Mouse (Mus musculus): ENCODE results near the gene Dop1b.

Gene Dop1b

DNA sequence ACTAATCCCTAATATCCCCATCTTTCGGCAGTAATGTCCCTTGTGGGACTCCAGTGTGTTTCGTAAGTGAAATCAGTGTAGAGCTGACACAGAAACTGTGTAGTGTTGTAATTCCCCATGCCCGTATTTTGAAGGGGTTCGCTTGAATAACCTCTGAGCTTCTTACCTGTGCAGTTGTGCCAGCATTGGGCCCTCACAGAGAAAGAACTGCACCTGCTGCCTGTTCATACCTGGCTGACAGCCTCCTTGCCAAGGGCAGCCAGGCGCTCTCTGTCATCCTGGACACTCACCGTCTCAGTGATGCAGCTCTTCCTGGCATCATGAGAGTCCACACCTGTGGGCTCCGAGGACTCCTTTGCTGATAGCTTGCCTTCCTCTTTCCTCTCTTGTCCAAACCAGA is 1.3 kb downstream of the Dop1b start:
- no peak for ATAC-seq (ENCODE audit: low TSS enrichment)

DNA sequence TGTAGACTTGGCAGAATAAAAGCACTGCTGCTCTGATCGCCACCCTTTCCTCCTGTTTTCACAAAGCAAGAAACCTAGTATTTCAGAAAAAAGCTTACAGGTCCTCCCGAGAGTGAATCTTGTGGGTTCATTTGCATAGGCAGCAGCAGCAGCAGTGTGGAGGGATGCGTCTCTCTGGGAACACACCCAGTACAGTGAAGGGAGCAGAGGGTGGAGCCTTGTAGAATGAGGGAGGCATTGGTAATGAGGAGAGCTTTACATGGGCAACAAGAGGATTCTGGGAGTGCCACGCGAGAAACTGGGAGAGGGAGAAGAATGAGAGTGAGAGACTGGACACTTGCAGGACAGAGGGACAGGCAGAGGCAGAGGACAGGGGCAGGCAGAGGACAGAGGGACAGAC is 2.7 kb downstream of the Dop1b start:
- peak; percentile 59 for ATAC-seq (ENCODE audit: low TSS enrichment)

DNA sequence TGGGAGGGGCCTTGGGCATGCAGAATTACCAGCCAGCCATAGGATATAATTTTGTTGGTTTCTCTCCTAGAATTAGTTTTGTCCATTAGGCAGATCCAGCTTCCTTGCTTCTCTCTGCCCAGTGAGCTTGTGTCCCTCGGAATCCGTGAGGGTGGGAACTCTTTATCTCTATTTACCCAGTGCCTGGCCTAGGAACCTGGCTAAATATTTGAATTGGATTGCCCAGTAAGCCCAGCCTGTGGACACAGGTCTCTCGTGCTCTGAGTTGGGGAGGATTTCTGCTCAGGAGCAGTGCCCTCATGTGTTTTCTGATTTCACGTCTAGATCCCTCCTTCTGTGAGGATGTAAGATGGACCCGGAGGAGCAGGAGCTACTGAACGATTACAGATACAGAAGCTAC is 4.1 kb downstream of the Dop1b start:
- no peak for ATAC-seq (ENCODE audit: low TSS enrichment)

DNA sequence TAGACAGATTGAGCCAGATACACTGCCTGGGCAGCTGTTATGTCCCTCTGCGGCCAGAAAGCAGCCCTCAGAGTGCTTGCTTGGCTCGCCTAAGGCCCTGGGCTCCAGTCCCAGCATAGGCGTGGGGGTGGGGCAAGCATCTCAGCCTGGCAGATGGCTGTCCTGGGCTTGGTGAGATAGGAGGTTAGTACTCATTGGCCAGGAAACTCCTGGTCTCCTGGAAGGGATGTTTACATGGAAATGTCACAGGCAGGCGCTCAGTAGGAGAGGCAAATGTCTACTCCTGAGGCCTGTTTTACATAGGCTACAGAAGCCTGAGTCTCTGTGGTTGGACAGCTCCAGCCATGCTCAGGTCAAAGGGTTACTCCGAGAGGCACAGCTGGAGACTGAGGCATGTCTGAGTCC is 5.6 kb downstream of the Dop1b start:
- ATAC-seq (ENCODE audit: low TSS enrichment) = peak; percentile 39; the same call in 1 of the 2 replicates

DNA sequence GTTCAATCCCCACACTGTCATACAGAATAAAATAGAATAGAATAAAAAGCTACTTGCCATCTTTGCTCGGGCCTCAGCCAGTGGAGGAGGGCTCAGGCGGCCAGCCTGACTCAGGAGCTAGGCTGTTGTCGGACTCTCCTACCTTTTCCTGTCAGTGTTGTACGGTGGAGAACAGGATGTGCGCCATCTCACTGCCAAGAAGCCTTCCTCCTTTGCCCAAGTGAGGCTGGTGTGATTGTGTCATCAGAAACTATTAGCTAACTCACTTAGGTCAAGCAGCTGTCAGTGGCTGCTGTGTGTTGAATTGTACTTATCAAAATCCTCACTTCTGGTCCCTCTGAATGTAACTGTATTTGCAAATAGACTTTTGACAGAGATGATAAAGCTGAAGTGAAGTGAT is 10.1 kb downstream of the Dop1b start:
- ATAC-seq (ENCODE audit: low TSS enrichment) = no peak

DNA sequence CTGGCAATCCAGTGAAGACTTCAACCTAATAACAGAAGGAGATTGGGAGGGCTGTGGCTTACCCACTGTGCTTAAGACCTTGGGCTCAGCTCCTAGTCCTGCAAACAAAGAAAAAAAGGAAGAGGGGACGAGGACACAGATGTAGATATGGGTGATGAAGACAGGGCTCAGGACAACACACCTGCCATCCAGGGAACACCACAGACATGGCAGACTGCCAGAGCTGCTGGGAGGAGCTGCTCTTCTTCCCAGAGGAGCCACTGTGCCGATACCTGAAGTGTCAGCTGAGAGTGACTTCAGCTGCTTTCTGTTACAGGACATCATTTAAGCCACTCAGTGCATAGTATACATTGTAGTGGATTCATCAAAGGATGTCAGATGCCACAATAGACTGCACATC is 10.8 kb downstream of the Dop1b start:
- no peak for ATAC-seq (ENCODE audit: low TSS enrichment)

DNA sequence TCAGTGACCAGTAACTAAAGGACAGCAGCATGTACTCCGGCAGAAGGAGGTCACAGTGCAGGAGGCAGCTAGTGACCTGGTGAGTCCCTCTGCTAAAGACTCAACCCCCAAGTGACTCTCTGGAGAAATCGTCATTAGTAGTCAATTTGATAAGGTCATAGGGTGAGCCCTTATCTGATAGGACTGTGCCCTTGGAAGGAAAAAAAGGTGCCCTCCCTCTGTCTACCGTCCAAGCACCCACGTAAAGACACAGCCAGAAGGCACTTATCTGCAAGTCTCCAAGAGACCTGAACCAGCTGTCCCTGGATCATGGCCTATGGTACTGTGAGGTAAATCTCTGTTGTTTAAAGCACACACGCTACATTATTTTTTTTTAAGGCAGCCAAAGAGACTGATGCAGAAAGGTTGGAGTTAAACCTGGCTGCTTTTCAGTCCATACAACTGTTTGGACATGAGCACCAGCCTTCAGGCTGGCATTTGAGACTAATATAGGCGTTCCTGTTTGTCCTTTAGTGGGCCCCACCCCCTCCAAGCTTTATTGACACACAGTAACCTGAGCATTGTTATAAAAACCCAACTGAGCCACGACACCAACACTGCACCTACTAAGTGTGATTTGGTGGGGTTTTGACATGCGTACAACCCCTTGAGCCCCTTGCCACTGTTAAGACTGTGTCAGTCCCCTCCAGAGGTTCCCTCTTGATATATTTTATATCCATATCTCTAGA is 13.9 kb downstream of the Dop1b start:
- ATAC-seq (ENCODE audit: low TSS enrichment) = no peak

DNA sequence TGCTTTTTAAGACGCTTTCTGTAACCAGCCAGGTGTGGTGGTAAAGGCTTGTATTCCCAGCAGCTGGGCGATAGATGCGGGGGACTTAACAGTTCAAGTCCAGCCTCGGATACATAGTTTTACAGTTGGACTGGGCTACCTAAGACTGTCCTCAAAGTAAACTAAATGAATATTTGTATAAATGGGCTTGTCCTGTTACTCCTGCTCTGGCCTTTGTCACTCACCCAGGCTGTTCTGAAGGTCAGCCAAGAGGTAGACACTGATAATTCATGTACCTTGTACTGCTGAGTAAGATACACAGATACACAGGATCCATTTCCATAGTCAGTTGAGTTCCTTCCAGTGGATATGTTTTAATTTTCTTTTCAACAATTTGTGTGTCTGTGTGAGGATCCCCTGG is 14.5 kb downstream of the Dop1b start:
- no peak for ATAC-seq (ENCODE audit: low TSS enrichment)

DNA sequence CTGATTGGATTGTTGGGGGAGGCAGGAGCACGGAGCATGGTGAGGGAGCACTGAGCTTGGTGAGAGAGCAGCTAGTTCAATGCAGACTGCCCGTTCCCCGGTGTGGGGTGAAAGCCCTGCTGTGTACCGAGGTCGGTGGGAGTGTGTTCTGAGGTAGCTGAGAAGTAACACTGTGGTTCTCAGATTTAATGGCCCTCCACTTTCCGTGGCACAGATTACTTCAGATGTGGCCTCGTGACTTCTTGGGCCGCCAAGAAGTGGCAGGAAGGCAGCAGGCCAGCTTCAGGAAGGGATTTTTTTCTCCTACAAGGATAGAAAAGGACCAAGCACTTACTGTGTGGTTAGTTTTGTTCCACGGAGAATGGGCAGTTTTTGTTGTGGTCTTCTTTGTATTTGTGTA is 17.0 kb downstream of the Dop1b start:
- ATAC-seq (ENCODE audit: low TSS enrichment) = no peak

DNA sequence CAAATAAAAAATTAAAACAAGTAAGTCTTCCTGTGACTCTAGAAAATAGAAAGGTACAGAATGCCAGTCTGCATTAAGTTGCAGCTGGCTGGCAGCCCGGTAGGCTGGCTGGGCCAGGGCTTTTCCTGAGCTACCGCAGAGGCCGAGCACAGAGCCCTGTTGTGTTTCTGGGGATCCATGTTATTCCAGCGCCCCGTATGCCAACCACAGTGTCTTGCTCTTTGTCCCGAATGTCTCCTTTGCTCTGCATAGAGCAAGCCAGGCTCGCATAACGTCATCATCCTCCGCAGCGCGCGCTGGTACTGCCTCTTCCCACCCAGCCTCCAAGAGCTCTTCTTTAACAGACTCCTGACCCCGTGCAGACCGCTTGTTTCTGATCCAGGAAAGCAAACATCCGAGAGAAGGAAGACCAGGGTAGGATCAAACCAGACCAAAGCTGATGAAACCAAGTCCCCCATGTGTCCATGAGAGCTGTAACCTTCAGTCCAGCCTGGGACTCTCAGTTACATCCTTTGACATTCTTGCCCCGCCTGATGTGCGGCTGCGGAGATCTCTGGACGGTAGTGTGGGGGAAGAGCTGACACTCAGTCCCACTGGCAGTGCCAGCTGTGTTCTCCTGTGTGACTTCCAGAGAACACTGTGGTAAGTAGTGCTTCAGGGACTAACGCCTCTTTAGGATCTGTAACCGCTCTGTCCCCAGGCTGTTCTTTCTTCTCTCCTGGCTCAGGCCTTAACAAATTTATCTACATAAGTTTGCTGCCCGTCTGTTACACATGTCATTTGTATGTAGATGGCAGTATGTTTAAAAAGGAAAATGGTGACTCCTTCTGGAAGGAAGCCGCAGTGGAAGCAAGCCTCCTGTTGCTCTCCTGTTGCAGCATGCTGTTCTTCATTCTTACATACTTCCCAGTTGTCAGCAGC is 18.4 kb downstream of the Dop1b start:
- peak; percentile 68 for ATAC-seq (ENCODE audit: low TSS enrichment)

DNA sequence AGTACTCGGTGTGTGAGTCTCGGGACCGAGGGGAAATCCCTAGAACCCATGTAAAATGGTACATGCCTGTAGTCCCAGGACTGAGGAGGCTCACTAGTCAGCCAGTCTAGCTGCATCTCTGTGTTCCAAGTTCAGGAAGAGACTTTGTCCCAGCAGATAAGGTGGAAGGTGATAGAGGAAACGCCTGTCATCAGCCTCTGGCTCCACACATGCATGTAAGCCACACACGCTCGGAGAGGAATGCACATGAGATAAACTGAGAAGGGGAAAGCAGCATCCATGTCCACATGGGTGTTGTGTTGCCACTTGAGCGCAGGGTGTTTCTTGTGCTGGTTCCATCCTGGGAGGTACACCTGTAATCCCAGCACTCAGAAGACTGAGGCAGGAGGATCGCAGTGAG is 19.6 kb downstream of the Dop1b start:
- no peak for ATAC-seq (ENCODE audit: low TSS enrichment)

DNA sequence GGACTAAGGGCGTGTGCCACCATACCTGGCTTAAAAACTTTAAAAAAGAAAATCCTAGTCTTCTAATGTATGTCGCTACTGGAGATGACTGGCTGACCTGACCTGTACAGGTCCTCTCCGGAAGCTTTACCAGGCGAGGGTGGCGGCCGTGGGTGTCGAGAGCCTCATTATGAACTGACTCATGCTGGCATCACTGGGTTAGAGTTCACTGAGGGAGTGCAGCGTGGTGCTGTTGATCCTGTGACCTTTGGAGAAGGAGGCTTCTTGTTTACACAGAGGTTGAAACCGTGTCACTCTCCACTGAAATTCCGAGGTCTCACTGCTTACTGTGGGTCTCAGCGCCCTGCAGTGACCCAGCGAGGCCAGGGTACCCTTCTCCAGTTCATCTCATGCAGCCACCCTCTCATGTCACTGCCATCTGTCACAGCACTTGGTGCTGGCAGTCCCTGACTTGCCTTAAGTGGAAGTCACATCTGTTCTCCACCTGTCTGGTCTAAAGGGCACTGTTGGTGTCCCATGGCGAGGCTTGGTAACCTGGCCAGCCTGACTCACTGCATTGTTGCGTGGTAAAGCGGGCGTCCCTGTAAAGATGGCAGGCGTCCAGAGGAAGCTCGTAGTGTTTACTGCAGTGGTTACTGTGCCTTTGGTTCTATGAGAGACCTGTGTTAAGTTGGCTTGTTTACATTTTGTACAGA is 21.3 kb downstream of the Dop1b start:
- no peak for ATAC-seq (ENCODE audit: low TSS enrichment)

DNA sequence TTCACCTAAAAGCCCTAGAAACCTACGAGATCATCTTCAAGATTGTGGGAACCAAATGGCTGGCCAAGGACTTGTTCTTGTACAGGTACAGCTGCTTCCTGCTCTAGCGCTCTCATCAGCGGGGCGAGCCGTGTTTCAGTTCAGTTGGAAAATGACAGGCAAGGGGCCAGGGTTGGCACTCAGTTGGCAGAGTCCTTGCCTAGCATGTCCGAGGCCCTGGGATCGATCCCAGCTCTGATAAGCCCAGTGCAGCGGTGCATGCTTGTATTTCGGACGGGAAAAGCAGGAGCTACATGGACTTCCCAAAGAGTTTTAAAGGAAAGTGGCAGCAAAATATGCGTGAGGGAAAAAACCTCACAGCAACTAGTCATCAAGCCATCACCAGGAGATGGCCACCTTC is 27.5 kb downstream of the Dop1b start:
- no peak for ATAC-seq (ENCODE audit: low TSS enrichment)

DNA sequence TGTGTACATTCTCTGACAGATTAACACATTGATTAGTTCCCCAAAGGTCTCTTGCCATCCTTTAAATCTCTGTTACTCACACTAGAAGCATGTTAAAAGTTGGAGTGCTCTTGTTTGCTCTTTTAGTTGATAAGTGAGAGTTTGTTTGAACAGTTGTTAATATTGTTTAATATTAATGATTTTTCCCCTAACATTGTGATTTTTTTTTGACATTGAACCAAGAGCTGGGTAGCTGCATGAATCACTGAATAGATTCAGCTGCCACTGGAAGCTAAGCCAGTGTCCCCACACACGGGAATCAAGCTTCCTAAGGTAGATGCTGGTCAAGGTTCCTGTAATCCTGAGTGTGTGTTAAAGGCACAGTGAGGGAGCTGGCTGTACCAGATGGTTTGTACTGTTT is 31.2 kb downstream of the Dop1b start:
- no peak for ATAC-seq (ENCODE audit: low TSS enrichment)

DNA sequence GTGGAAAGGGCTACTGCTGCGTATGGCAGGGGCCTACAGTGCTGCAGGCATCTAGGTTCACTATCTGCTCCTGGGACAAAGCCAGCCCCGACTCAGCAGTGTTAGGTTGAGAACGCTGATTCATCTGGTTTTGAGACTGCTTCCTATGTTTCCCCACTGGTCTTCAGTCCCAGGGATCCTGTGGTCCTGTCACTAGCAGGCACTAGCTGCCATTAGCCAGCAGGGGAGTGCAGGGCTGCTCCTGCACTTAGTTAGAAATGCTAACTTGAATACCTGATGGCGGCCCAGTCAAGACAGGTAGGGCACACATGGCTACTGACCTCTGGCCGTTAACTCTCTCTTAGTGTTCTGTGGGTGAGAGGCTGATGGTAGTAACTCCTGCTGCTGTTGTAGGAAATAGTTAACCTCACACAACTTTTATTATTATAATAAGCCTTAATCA is 32.4 kb downstream of the Dop1b start:
- peak; percentile 45; the same call in 1 of the 2 replicates for ATAC-seq (ENCODE audit: low TSS enrichment)

DNA sequence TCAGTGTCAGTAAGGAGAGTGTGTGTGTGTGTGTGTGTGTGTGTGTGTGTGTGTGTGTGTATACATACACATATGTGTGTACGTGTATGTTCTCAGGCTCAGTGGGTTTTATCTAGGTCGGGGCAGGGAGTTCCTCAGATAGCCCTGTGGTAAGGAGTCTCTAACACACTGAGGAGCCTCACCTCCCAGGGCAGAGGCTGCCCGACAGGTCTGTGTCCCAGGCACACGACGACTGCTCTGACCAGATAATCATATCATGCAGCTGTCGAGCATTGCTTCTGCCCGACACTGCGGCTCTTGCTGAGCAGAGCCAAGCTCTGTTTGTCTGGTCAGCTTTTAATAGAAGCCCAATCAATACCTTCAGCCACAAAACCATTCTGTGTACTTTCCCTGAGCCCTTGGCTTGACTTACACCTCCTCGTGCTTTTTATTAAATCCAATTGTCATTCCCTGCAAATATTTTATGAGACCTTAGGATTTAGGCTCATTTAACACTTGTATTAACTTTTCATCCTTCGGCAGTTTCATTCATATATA is 33.2 kb downstream of the Dop1b start:
- ATAC-seq (ENCODE audit: low TSS enrichment) = no peak

DNA sequence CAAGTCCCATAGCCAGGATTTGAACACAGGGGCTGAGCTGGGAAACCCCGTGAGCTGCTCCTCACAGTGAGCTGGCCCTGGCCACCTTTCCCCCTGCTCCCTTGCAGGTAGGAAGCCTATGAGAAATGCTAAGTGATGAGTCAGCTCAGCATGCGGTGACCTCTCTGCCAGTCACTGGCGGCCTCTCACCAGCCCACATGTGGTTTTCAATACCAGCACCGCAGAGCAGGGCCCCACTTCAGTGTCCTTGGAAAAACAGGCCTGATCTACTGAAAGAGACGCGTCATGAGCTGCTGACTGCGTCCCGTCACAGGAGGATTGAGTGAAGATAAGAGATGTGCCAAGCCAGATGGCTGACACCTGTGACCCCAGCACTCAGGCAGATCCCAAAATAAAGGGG is 34.7 kb downstream of the Dop1b start:
- no peak for ATAC-seq (ENCODE audit: low TSS enrichment)

DNA sequence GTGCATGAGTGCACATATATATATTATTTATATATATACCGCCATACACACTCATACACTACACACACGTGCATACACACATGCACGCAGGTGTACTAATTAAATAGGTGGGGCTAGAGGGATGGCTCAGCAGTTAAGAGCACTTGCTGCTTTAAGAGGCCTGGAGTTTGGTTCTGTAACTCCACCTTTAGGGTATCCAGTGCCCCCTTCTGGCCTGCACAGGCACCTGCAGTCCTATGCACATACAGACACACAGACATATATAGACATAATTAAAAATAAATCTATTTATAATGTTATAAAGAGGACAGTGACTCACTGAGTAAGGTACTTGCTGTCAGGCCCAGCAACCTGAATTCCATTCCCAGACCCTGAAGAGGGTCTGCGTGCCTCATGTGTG is 35.3 kb downstream of the Dop1b start:
- no peak for ATAC-seq (ENCODE audit: low TSS enrichment)

DNA sequence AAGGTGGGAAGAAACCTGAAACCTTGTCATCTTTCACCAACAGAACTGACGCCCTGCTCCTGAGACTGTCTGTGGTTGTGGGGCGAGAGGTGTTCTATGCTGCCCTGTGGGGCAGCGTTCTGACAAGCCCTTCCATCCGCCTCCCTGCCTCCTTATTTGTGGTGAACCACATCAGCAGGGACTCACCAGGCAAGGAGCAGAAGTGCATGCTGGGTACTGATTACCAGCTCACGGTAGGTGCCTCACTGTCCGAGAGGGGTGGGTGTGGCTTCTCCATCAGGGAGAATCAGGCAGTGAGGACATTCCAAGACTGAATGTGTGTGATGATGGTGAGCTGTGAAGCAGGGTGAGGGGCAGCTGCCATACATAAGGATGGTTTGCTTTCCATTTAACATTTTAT is 35.7 kb downstream of the Dop1b start:
- no peak for ATAC-seq (ENCODE audit: low TSS enrichment)

DNA sequence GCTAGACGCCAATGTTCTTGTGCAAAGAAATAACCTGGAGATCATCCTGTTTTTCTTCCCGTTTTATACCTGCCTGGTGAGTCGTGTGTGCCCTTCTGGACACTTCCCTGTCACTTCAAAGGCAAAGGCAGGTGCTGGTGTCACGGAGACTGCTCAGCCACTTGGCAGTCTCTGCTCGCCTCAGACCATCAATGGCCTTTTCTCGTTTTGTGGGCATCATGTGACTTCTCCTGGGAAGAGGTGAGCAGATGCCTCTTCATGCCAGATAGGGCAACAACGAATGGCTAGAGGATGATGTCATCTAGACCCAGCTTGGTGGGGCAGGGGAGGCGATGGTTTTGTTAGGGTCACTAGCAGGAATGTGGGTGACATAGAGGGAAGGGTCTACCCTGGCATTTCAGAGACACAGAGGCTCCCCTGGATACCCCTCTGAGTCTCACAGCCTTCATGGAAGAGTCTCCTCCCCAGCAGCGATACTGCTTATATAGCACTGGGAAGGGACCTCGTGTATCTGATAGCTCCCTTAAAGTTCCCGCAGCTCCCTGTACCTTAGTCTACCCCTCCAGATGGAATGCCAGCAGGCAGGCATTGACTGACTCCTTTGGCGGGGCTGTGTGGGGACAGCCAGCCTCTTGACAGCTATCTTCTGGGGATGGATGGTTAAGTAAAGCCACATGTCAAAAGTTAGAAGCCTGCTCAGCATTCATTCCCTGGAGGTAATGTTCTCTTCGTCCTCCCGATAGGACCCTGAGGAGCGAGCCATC is 37.6 kb downstream of the Dop1b start:
- no peak for ATAC-seq (ENCODE audit: low TSS enrichment)

DNA sequence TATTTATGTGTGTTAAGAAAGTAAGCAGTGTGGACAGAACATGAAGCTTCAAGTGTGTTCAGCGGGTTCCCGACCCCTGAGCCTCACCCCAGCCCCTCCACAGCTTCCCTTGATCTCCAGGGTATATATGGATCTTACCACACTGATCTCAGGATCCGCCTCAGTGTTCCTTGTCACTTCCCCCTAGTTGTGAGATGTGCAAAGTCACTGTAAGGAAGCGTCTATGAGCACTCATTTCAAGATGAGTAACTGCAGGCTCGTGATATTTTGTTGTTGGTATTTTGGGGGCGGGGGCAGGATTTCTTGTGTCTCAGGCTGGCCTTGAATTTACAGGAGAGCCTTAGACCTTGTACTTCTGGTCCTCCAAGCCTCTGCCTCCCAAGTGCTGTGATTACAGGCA is 38.8 kb downstream of the Dop1b start:
- no peak for ATAC-seq (ENCODE audit: low TSS enrichment)

DNA sequence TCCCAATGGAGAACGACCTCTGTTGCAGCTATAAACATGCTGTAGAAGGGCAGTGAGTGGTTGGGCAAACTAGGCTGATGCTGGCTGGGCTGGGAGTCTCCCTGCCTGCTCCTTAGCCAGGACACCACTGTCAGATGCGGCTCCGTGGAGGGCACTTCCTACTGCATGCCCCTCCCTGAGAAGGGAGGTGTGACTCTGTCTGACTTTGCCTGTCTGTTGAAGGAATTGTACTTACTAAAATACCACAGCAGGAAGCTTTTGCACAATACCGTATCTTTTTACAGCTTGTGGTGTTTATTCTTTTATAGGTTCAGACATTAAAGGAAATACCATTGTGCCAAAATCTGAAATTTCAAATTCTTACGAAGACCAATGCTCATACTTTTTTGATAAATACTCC is 40.1 kb downstream of the Dop1b start:
- ATAC-seq (ENCODE audit: low TSS enrichment) = no peak
